Mouse (Mus musculus) liver, embryonic 11.5 days (tissue): ENCODE results near the gene BC005561. TPM values are rescaled to one million over a fixed set of nuclear protein-coding genes. Genes with fewer than 3 reads are reported as not detected.
"Not testable (repeated sequence)": the region's sequence is repeated elsewhere in the genome, so short reads cannot be mapped to it uniquely, and the experiment has no call there.

Experiments
- ATAC-seq: fragments of 200-750 bp; cut with Nextera tagmentation; replicated peaks from 2 replicates; pipeline ENCODE4 v1.8.0; 2017; ENCODE audit warnings: moderate number of reproducible peaks, mild to moderate bottlenecking, moderate TSS enrichment, moderate library complexity; ENCODE audit not compliant: low FRiP score
- DNase-seq: peaks from one replicate; pipeline ENCODE4 v3.0.0-alpha.2; 2017; ENCODE audit warnings: low spot score
- H3K27ac ChIP-seq: fragments of 300-500 bp; sonication (generic); 2 replicates; pipeline ENCODE4 v1.5.1; 2014; ENCODE audit warnings: mild to moderate bottlenecking, low read depth, low read length, control low read depth
- H3K27me3 ChIP-seq: fragments of 300-500 bp; sonication (generic); replicated peaks from 2 replicates; pipeline ENCODE4 v1.6.1; 2014; ENCODE audit warnings: low read length, mixed read lengths; ENCODE audit not compliant: control insufficient read depth, insufficient read depth
- H3K36me3 ChIP-seq: fragments of 300-500 bp; sonication (generic); 2 replicates; pipeline ENCODE4 v1.6.1; 2014; ENCODE audit warnings: mild to moderate bottlenecking, low read length, moderate library complexity, mixed read lengths; ENCODE audit not compliant: control insufficient read depth, insufficient read depth
- H3K4me1 ChIP-seq: fragments of 300-500 bp; sonication (generic); replicated peaks from 2 replicates; pipeline ENCODE4 v1.6.1; 2014; ENCODE audit warnings: low read length, mixed read lengths; ENCODE audit not compliant: control insufficient read depth, insufficient read depth
- H3K4me2 ChIP-seq: fragments of 300-500 bp; sonication (generic); 2 replicates; pipeline ENCODE4 v1.6.1; 2014; ENCODE audit warnings: mild to moderate bottlenecking, control low read depth, moderate library complexity
- H3K4me3 ChIP-seq: fragments of 300-500 bp; sonication (generic); 2 replicates; pipeline ENCODE4 v1.5.1; 2014; ENCODE audit warnings: low read depth, low read length, control low read depth
- H3K9ac ChIP-seq: fragments of 300-500 bp; sonication (generic); 2 replicates; pipeline ENCODE4 v1.6.1; 2014; ENCODE audit warnings: low read depth, low read length, control low read depth
- H3K9me3 ChIP-seq: fragments of 300-500 bp; sonication (generic); 2 replicates; pipeline ENCODE4 v1.6.1; 2016; ENCODE audit warnings: low read length, inconsistent platforms, mixed read lengths; ENCODE audit not compliant: control insufficient read depth
- WGBS: fragments of 180-500 bp; shearing (Covaris S2); extraction: QIAGEN DNeasy Blood & Tissue Kit; methylation state at CpG from one replicate; pipeline ENCODE4 v1.1.7; 2014; 5-methylcytosine and 5-hydroxymethylcytosine counted together
- polyA plus RNA-seq: library from polyadenylated mRNA; unstranded; fragments of >200 nt; fragmentation: Nextera tagmentation; extraction: Ambion mirVana; gene quantifications from 2 replicates; pipeline ENCODE4 v1.2.1, GENCODE M21; 2014

BC005561 gene
- polyA plus RNA-seq, 1 experiment from 2014 or later = 9.1 TPM

GRCm38 (mm10) chr5:104538612-104539011 is 30.5 kb downstream of the BC005561 start:
- ATAC-seq (no peak), DNase-seq (no peak)
- Histone ChIP-seq H3K4me1 (no peaks in the 10 kb centered on the region), H3K36me3 (peaks cover 16% of the 10 kb centered on the region; the same call in 1 of the 2 replicates), H3K4me2 (no peak overlapping the region), H3K9ac (no peak overlapping the region), H3K27me3 (no peaks in the 10 kb centered on the region), H3K27ac (no peak overlapping the region), H3K4me3 (no peak overlapping the region), H3K9me3 (no peaks in the 10 kb centered on the region)
- WGBS = 84% methylated on average over 1 of the region's 1 CpGs

DNA sequence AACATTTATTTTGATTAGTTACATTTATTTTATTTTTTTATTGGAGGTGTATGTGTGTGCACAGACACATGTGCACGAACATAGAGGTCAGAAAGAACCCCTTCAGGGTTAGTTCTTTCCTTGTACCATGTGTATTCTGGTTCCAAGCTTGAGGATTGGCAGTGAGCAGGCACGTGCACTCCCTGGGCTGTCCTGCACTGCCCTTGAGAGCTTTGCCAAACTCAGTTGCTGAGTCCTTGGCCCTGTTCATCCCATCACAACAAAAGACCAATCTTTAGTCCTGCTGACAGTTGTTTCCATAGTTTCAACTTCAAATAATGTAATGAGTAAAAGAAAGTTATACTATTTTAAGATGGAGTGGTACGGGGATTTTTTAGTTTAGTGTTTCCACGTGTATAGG is 31.2 kb downstream of the BC005561 start:
- Histone ChIP-seq H3K4me1 (no peaks in the 10 kb centered on the region), H3K27ac (no peak overlapping the region)

GRCm38 (mm10) chr5:104568079-104568478 is 59.9 kb downstream of the BC005561 start:
- H3K9me3 ChIP-seq, H3K4me1 ChIP-seq, H3K9ac ChIP-seq, H3K4me3 ChIP-seq, ATAC-seq, H3K27me3 ChIP-seq, H3K4me2 ChIP-seq, H3K27ac ChIP-seq, DNase-seq, H3K36me3 ChIP-seq: not testable (repeated sequence)
- WGBS = 43% methylated on average over 1 of the region's 1 CpGs

More for the DNA sequence above, 31.2 kb downstream of the BC005561 start:
- H3K4me3 ChIP-seq = no peak overlapping the region
- no peaks in the 10 kb centered on the region for H3K27me3 ChIP-seq
- no peaks in the 10 kb centered on the region for H3K9me3 ChIP-seq
- ATAC-seq (no peak), DNase-seq (no peak)
- 88% methylated on average over 4 of the region's 4 CpGs for WGBS
- H3K9ac ChIP-seq = no peak overlapping the region
- no peak overlapping the region for H3K4me2 ChIP-seq
- peaks cover 16% of the 10 kb centered on the region; the same call in 1 of the 2 replicates for H3K36me3 ChIP-seq

- H3K36me3 ChIP-seq = peaks cover 8% of the 10 kb centered on the region; the same call in 1 of the 2 replicates
- peak overlapping the region; percentile 54 for H3K4me2 ChIP-seq
- H3K4me1 ChIP-seq = no peaks in the 10 kb centered on the region
- H3K4me3 ChIP-seq = peak overlapping the region; percentile 70
- H3K27ac ChIP-seq = no peak overlapping the region
- H3K9ac ChIP-seq = no peak overlapping the region
- peaks cover 2% of the 10 kb centered on the region; the same call in 1 of the 2 replicates for H3K9me3 ChIP-seq
- H3K27me3 ChIP-seq = no peaks in the 10 kb centered on the region
- DNase-seq (no peak), ATAC-seq (no peak)
- 48% methylated on average over 6 of the region's 6 CpGs for WGBS
These were observed 62.6 kb downstream of the BC005561 start for GRCm38 (mm10) chr5:104570766-104571165.

- H3K36me3 ChIP-seq, H3K4me1 ChIP-seq, H3K27ac ChIP-seq, H3K27me3 ChIP-seq, H3K9me3 ChIP-seq: not testable (repeated sequence)
- ATAC-seq = peak; percentile 99
- WGBS = 3% methylated on average over 18 of the region's 19 CpGs
- peak overlapping the region; percentile 60 for H3K4me2 ChIP-seq
- peak; percentile 78 for DNase-seq
- peak overlapping the region; percentile 70 for H3K4me3 ChIP-seq
- peak overlapping the region; percentile 80 for H3K9ac ChIP-seq
These were observed 63.2 kb downstream of the BC005561 start for GRCm38 (mm10) chr5:104571282-104571921.

Other genes with a start within 250 kb of the BC005561 start
- gene Ibsp, start 209.2 kb upstream of the BC005561 start, polyA plus RNA-seq = not detected in 2 replicates
- not detected in 2 replicates for gene Mepe, start 183.0 kb upstream of the BC005561 start, polyA plus RNA-seq
- gene Spp1, start 73.2 kb upstream of the BC005561 start, polyA plus RNA-seq = 2.9 and 4.4 TPM in 2 replicates
- gene Pkd2, start 48.9 kb upstream of the BC005561 start, polyA plus RNA-seq = 6.8 and 6.9 TPM in 2 replicates